Mouse (Mus musculus) spleen, postnatal 0 days (tissue): ENCODE data around the gene Gm21394. TPM values are rescaled to one million over a fixed set of nuclear protein-coding genes. Genes with fewer than 3 reads are reported as not detected.

ENCODE experiments used
- polyA plus RNA-seq: library from polyadenylated mRNA; unstranded; fragments of >200 nt; fragmentation: Nextera tagmentation; extraction: Ambion mirVana; gene quantifications from 2 replicates; pipeline ENCODE4 v1.2.1, GENCODE M21; 2015

Gene Gm21394
- polyA plus RNA-seq: not detected in 2 replicates

GRCm38 (mm10) chrY:84564807-84565206 lies at the start of gene Gm21394:
Gene Gm21394 (minus strand): TSS chrY:84564907.

Other genes with a start within 250 kb of the Gm21394 start
- not detected in 2 replicates for gene Gm21409, start 181.8 kb upstream of the Gm21394 start, polyA plus RNA-seq